Mouse (Mus musculus): Measurements from ENCODE around the gene Tsga8. TPM values are rescaled to one million over a fixed set of nuclear protein-coding genes. Genes with fewer than 3 reads are reported as not detected.

Tsga8 gene
- polyA plus RNA-seq (2012; rRNA removed; ENCODE audit: low replicate concordance) = not detected in 2 replicates

DNA sequence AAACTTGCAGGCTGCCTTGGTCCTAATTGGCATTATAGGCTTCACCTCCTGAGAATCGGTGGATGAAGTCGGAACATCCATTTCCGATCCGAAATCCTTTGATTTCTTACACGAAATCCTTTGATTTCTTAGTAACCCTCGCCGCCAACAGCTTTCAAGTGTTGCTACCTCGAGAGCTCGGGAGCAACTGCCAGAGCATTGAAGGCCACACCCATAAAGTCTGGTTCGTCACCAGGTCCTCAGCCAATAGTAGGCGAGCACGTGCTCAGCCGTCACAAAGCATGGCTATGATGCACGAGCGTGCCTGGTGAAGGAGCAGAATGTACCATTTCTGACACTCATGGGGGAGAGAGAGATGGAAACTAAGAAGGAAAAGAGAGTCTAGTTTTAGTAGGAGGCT is at the start of gene Tsga8:
Tsga8 (minus strand) TSS at position 327 of the 400 bp plus-strand sequence.

